Mouse (Mus musculus) stomach, embryonic 14.5 days (tissue): Measurements from ENCODE around the gene Pigt. TPM values are rescaled to one million over a fixed set of nuclear protein-coding genes. Genes with fewer than 3 reads are reported as not detected.

Experiments
- ATAC-seq: fragments of 200-750 bp; cut with Nextera tagmentation; 2 replicates; pipeline ENCODE4 v1.8.0; 2017; ENCODE audit warnings: low read depth, moderate TSS enrichment; ENCODE audit not compliant: insufficient number of reproducible peaks, insufficient read depth, low FRiP score
- H3K27ac ChIP-seq: fragments of 300-500 bp; sonication (generic); 2 replicates; pipeline ENCODE4 v1.5.1; 2014; ENCODE audit warnings: mild to moderate bottlenecking, low read length, moderate library complexity, mixed read lengths
- H3K27me3 ChIP-seq: fragments of 300-500 bp; sonication (generic); 2 replicates; pipeline ENCODE4 v1.6.1; 2014; ENCODE audit warnings: low read length, control low read depth, mixed read lengths; ENCODE audit not compliant: control insufficient read depth, insufficient read depth
- H3K36me3 ChIP-seq: fragments of 300-500 bp; sonication (generic); 2 replicates; pipeline ENCODE4 v1.6.1; 2014; ENCODE audit warnings: mild to moderate bottlenecking, control low read depth, low read length, moderate library complexity, mixed read lengths; ENCODE audit not compliant: control insufficient read depth, insufficient read depth
- H3K4me1 ChIP-seq: fragments of 300-500 bp; sonication (generic); 2 replicates; pipeline ENCODE4 v1.6.1; 2014; ENCODE audit warnings: low read length, control low read depth, mixed read lengths; ENCODE audit not compliant: control insufficient read depth, insufficient read depth
- H3K4me2 ChIP-seq: fragments of 300-500 bp; sonication (generic); replicated peaks from 2 replicates; pipeline ENCODE4 v1.6.1; 2014; ENCODE audit warnings: low read depth, low read length, control low read depth
- H3K4me3 ChIP-seq: fragments of 300-500 bp; sonication (generic); 2 replicates; pipeline ENCODE4 v1.5.1; 2014; ENCODE audit warnings: low read depth, low read length, control low read depth
- H3K9ac ChIP-seq: fragments of 300-500 bp; sonication (generic); replicated peaks from 2 replicates; pipeline ENCODE4 v1.6.1; 2014; ENCODE audit warnings: low read depth, mild to moderate bottlenecking, control low read depth, low read length, moderate library complexity, mixed read lengths
- H3K9me3 ChIP-seq: fragments of 300-500 bp; sonication (generic); 2 replicates; pipeline ENCODE4 v1.6.1; 2016; ENCODE audit warnings: low read depth, low read length, control low read depth; ENCODE audit not compliant: control insufficient read depth
- WGBS: fragments of 180-500 bp; shearing (Covaris S2); extraction: QIAGEN DNeasy Blood & Tissue Kit; methylation state at CpG from one replicate; pipeline ENCODE4 v1.1.7; 2014; 5-methylcytosine and 5-hydroxymethylcytosine counted together
- polyA plus RNA-seq: library from polyadenylated mRNA; unstranded; fragments of >200 nt; fragmentation: Nextera tagmentation; extraction: Ambion mirVana; gene quantifications from 2 replicates; pipeline ENCODE4 v1.2.1, GENCODE M21; 2014

Pigt gene
- polyA plus RNA-seq, 1 experiment from 2014 or later = 86.0 TPM

DNA sequence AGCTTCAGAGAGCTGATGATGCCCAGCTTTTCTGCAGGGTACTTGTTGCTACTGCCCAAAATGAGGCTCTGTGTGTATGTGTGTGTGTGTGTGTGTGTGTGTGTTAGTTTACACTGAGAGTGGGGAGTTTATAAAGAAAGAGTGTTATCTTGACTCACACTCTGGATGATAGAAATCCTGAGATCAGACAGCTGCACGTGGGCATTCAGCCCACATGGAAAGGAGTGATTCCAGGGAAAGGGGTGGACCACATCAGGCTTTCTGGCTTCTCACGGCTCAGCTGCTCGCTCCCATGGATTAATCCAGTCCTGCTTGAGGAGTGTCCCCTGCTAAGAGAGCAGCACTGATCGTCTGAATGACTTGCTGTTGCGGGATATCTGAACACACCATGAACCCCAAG, 44.8 kb downstream of the Pigt start:
- Histone ChIP-seq H3K4me1 (peaks cover 14% of the 10 kb centered on the region; the same call in 1 of the 2 replicates), H3K4me2 (no peak overlapping the region), H3K9me3 (no peaks in the 10 kb centered on the region), H3K27me3 (no peaks in the 10 kb centered on the region), H3K9ac (no peak overlapping the region), H3K36me3 (no peaks in the 10 kb centered on the region), H3K27ac (no peak overlapping the region), H3K4me3 (no peak overlapping the region)
- ATAC-seq = no peak
- 46% methylated on average over 5 of the region's 5 CpGs for WGBS

DNA sequence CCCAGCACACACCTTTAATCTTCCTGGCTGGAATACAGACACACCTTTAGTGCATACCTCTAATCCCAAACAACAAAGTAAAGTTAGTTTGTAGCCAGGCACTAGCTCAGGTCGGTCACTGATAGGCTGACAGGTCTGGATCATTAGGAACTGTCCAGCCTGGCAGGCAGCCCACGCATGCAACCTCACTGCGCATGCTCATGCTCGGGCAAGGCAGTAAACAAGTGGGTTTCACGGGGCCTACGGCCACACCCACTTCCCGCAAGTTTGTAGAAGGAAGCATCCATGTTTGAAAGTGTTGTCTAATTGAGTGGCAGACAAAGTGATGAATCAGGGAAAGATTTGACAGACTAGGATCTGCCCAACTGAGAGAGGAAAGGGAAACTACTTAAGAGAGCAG, 45.3 kb downstream of the Pigt start:
- WGBS = 72% methylated on average over 7 of the region's 7 CpGs
- Histone ChIP-seq H3K4me3 (no peak overlapping the region), H3K4me1 (peaks cover 14% of the 10 kb centered on the region; the same call in 1 of the 2 replicates), H3K4me2 (no peak overlapping the region), H3K36me3 (no peaks in the 10 kb centered on the region), H3K27ac (no peak overlapping the region), H3K27me3 (no peaks in the 10 kb centered on the region), H3K9ac (no peak overlapping the region), H3K9me3 (no peaks in the 10 kb centered on the region)
- ATAC-seq = no peak

DNA sequence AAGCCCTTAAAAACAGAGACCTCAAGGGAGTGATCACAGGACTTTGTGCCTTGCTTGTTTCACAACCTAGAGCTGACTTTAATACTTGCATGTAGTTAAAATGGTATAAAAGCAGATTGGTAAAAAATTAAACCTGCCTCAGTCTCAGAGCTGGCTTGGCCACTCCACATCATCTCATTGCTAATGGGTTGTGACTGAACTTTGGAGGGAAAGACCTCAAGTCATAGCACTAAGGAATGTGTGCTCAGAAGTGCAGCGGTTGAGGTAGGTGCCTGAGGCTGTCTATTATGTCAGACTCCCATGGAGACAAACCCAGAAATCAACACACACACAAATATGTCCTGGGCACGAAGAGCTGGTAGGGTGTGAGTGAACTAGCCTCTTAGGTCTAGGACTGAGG, 46.4 kb downstream of the Pigt start:
- no peak overlapping the region for H3K4me3 ChIP-seq
- no peak overlapping the region for H3K4me2 ChIP-seq
- no peaks in the 10 kb centered on the region for H3K27me3 ChIP-seq
- no peaks in the 10 kb centered on the region for H3K9me3 ChIP-seq
- 74% methylated on average over 2 of the region's 2 CpGs for WGBS
- peaks cover 14% of the 10 kb centered on the region; the same call in 1 of the 2 replicates for H3K4me1 ChIP-seq
- H3K36me3 ChIP-seq = no peaks in the 10 kb centered on the region
- ATAC-seq = no peak
- no peak overlapping the region for H3K9ac ChIP-seq
- 0 out of 2 replicates have a peak overlapping the region, but pooled peaks have one; percentile 6 for H3K27ac ChIP-seq

DNA sequence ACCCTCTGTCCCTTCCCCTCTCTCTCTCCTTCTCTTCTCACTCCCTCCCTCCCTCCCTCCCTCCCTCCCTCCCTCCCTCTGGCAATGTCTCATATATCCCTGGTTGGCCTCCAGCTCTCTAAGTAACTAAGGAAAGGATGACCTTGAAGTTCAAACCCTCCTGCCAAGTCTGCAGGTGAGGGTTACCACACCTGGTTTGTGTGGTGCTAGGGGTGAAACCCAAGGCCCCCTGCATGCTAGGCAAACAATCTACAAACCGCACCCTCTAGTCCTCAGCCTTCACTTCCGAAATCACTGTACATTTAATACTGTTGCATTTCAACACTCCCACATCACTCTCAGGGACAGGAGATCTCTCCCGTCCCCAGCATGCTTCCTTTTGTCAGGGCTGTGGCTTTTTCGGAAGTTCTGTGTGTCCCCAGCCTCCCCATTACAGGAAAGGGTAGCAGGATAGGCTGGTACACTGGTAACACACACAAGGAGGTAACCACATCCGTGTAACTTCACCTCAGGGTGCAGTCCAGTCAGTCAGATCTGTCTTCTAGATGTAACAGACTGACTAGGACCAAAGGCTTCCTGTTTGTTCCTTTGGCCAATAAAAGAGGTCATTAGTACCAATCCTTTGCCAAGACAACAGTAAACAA, 47.3 kb downstream of the Pigt start:
- 0 out of 2 replicates have a peak overlapping the region, but pooled peaks have one; percentile 6 for H3K27ac ChIP-seq
- no peaks in the 10 kb centered on the region for H3K27me3 ChIP-seq
- no peak overlapping the region for H3K4me2 ChIP-seq
- peaks cover 14% of the 10 kb centered on the region; the same call in 1 of the 2 replicates for H3K4me1 ChIP-seq
- 40% methylated on average over 5 of the region's 5 CpGs for WGBS
- H3K9me3 ChIP-seq = no peaks in the 10 kb centered on the region
- H3K9ac ChIP-seq = no peak overlapping the region
- H3K36me3 ChIP-seq = no peaks in the 10 kb centered on the region
- no peak overlapping the region for H3K4me3 ChIP-seq
- ATAC-seq = no peak

DNA sequence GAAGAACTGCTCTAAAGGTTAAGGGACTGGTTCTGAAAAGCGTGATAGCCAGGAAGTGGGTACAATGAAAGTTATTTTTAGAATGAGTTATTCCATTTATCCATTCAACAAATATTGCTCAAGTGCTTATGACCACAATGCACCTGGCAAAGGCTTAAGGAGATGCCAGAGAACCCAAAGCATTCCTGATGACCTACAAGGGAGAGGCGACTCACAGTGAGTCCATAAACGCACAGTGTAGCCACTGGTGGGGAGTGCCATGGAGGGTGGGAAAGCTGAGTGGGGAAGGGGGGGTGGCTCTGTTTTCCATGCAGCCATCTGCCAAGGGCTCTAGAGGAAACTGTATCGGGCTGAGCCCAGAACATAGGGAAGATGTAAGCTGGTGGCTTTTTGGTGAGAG, 52.0 kb downstream of the Pigt start:
- WGBS = 36% methylated on average over 4 of the region's 4 CpGs
- ATAC-seq = no peak
- H3K27me3 ChIP-seq = no peaks in the 10 kb centered on the region
- peaks cover 4% of the 10 kb centered on the region; the same call in 1 of the 2 replicates for H3K4me1 ChIP-seq
- H3K27ac ChIP-seq = no peak overlapping the region
- no peaks in the 10 kb centered on the region for H3K9me3 ChIP-seq
- H3K9ac ChIP-seq = no peak overlapping the region
- no peak overlapping the region for H3K4me2 ChIP-seq
- no peaks in the 10 kb centered on the region for H3K36me3 ChIP-seq
- no peak overlapping the region for H3K4me3 ChIP-seq

DNA sequence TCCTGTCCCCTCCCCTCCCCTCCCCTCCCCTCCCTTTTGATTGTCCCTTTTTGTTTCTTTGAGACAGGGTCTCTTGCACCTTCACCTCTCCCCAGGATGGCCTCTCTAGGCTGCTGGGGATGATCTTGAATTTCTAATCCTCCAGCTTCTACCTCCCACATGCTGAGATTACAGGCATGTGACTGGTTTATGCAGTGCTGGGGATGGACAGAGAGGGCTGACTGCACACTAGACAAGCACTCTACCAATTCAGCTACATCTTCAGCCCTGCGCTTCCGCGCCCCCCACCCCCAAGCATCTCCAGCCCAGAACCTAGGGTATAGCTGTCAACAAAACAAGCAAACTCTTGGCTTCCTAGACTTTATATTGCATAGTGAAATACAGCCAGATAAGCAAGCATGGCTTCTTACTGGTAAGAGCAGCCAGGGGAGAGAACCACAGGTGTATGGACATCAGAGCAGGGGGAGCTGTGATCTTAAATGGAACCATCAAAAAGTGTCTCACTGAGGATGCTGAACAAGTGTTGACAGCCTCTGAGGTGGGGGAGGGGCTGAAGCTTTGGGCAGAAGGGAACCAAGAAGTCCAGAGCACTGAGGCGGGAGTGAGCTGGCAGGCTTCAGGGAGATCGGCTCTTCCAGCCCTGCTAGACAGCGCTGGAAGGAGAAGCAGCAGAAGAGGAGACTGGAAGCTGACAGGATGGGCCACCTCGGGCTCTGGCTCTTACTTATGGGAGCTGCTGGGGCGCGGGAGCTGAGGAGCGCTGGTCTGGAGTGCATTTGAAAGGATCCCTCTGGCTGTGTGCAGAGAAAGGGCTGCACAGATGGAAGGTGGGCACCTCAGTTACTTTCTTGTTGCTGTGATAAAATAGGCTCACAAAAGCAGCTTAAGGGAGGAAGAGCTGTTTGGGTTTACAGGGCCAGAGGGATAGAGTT, 52.9 kb downstream of the Pigt start:
- Histone ChIP-seq H3K4me2 (no peak overlapping the region), H3K36me3 (no peaks in the 10 kb centered on the region), H3K27me3 (no peaks in the 10 kb centered on the region), H3K4me1 (peaks cover 2% of the 10 kb centered on the region; the same call in 1 of the 2 replicates), H3K4me3 (no peak overlapping the region), H3K9me3 (no peaks in the 10 kb centered on the region), H3K9ac (no peak overlapping the region), H3K27ac (no peak overlapping the region)
- no peak for ATAC-seq
- WGBS = 30% methylated on average over 10 of the region's 10 CpGs

DNA sequence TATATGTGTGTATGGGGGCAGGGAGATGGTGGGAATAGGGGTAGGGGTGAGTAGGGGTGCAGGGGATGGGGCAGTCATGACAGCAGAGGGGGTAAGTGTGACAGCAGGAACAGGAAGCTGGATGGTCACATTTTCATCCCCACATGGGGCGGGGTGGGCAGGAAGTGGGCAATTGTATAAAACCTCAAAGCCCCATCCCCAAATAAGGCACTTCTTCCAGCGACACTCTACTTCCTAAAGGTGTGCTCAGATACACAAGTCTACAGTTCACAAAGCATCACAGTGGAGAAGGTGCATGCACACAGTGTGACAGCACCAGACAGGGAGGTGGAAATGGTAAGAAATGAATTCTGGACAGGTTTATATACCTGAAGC, 53.6 kb downstream of the Pigt start:
- Histone ChIP-seq H3K4me1 (no peaks in the 10 kb centered on the region), H3K4me2 (no peak overlapping the region), H3K9ac (no peak overlapping the region), H3K9me3 (no peaks in the 10 kb centered on the region), H3K4me3 (no peak overlapping the region), H3K27me3 (no peaks in the 10 kb centered on the region), H3K27ac (no peak overlapping the region), H3K36me3 (no peaks in the 10 kb centered on the region)
- no peak for ATAC-seq
- 72% methylated on average over 2 of the region's 2 CpGs for WGBS

DNA sequence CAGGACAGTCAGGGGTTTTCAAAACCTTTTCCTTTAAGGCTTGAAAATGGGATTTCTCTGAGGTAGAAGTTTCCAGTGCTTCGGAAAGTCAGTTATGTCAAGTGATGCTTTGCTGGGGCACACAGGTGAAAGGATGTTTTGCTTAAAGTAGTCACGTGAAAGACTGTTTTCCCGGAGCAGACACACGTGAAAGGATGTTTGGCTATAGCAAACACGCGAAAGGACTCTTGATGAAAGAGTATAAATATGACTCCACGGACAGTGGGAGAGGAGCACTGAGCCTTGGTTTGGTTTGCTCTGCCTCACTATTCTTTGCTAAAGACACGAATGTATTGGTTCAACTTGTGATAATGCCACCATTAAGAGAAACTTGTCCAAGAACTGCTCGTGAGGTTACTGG, 54.2 kb downstream of the Pigt start:
- Histone ChIP-seq H3K4me2 (no peak overlapping the region), H3K36me3 (no peaks in the 10 kb centered on the region), H3K27me3 (no peaks in the 10 kb centered on the region), H3K9me3 (no peaks in the 10 kb centered on the region), H3K9ac (no peak overlapping the region), H3K27ac (no peak overlapping the region), H3K4me1 (no peaks in the 10 kb centered on the region), H3K4me3 (no peak overlapping the region)
- ATAC-seq = no peak
- WGBS = 81% methylated on average over 9 of the region's 9 CpGs
